Mouse (Mus musculus) left cerebral cortex, postnatal 10 days (tissue): ENCODE results near the gene Scrn1. TPM values are rescaled to one million over a fixed set of nuclear protein-coding genes. Genes with fewer than 3 reads are reported as not detected.

Source experiments
- DNase-seq, 2 experiments: peaks; one replicate each; pipeline ENCODE4 v3.0.0; 2021 to 2022; ENCODE audit warnings: low spot score in 2 of 2, mixed read lengths in 1 of 2; ENCODE audit errors: extremely low spot score in 1 of 2
- intact Hi-C: fragments of 180-260 bp; cut with DNase I; formaldehyde crosslinking; loops from one replicate; pipeline ENCODE4 v1.15.1; 2025
- total RNA-seq, 2 experiments: library from RNA; stranded (reverse); gene quantifications; 2 replicates each; pipeline ENCODE4 v1.2.3; 2021

Gene Scrn1
- 100 to 1,000 TPM; 198 to 206 TPM for total RNA-seq

- peak; percentile 77 to 88 for DNase-seq
- intact Hi-C loops = no loop called here
Observed at GRCm38 (mm10) chr6:54565665-54566545, at the start of gene Scrn1. Gene Scrn1, minus strand, starts transcription at chr6:54566489.

- intact Hi-C loops = no loop called here
- DNase-seq = no peak
Observed at GRCm38 (mm10) chr6:54606241-54606640, 40.0 kb upstream of the Scrn1 start.

- intact Hi-C loops = no loop called here
- DNase-seq = no peak
Observed at GRCm38 (mm10) chr6:54604001-54604715, 37.9 kb upstream of the Scrn1 start.

- intact Hi-C loops = no loop called here
Observed at GRCm38 (mm10) chr6:54602891-54603290, 36.6 kb upstream of the Scrn1 start.

GRCm38 (mm10) chr6:54600681-54601347 lies 34.5 kb upstream of the Scrn1 start:
- no peak for DNase-seq
- intact Hi-C loops = no loop called here

More at GRCm38 (mm10) chr6:54602891-54603290, 36.6 kb upstream of the Scrn1 start:
- no peak for DNase-seq

GRCm38 (mm10) chr6:54597711-54598110 lies 31.4 kb upstream of the Scrn1 start:
- intact Hi-C loops = loop anchor here (5.0 kb wide), 1 partner anchor 85 kb away; the partner anchor contains the start of gene Mturn
- DNase-seq = no peak

- intact Hi-C loops = loop anchor here (5.0 kb wide), 1 partner anchor 85 kb away; the partner anchor contains the start of gene Mturn
- DNase-seq = no peak
Observed at GRCm38 (mm10) chr6:54597208-54597607, 30.9 kb upstream of the Scrn1 start, which contains the start of gene Fkbp14. Gene Fkbp14, minus strand, starts transcription at chr6:54597308.

- intact Hi-C loops = loop anchor here (5.0 kb wide), 1 partner anchor 87 kb away; the partner anchor contains the start of gene Mturn
- DNase-seq = no peak
Observed at GRCm38 (mm10) chr6:54595330-54595878, 29.1 kb upstream of the Scrn1 start.

GRCm38 (mm10) chr6:54594469-54595329 lies 28.4 kb upstream of the Scrn1 start, which contains the start of gene Plekha8:
Gene Plekha8, plus strand, starts transcription at chr6:54595111.
- intact Hi-C loops = loop anchor here (5.0 kb wide), 1 partner anchor 88 kb away; the partner anchor contains the start of gene Mturn

GRCm38 (mm10) chr6:54593766-54594468 lies 27.6 kb upstream of the Scrn1 start:
- intact Hi-C loops = no loop called here
- no peak for DNase-seq

More at GRCm38 (mm10) chr6:54594469-54595329, 28.4 kb upstream of the Scrn1 start, which contains the start of gene Plekha8:
- DNase-seq = peak; percentile 83 to 95

- intact Hi-C loops = no loop called here
- peak; percentile 95 for DNase-seq
Observed at GRCm38 (mm10) chr6:54592938-54593535, 26.7 kb upstream of the Scrn1 start.

GRCm38 (mm10) chr6:54591778-54592177 lies 25.5 kb upstream of the Scrn1 start:
- DNase-seq = no peak
- intact Hi-C loops = no loop called here

GRCm38 (mm10) chr6:54590691-54591090 lies 24.4 kb upstream of the Scrn1 start:
- no peak for DNase-seq
- intact Hi-C loops = no loop called here

- no peak for DNase-seq
- intact Hi-C loops = loop anchor here (5.0 kb wide), 1 partner anchor 579 kb away; no protein-coding TSS in a partner anchor
Observed at GRCm38 (mm10) chr6:54588212-54588611, 21.9 kb upstream of the Scrn1 start.

- intact Hi-C loops = loop anchor here (5.0 kb wide), 1 partner anchor 580 kb away; no protein-coding TSS in a partner anchor
- DNase-seq = no peak
Observed at GRCm38 (mm10) chr6:54587683-54588082, 21.4 kb upstream of the Scrn1 start.

- intact Hi-C loops = loop anchor here (5.0 kb wide), 1 partner anchor 580 kb away; no protein-coding TSS in a partner anchor
- DNase-seq = no peak
Observed at GRCm38 (mm10) chr6:54586911-54587310, 20.6 kb upstream of the Scrn1 start.
